Mouse (Mus musculus): Measurements from ENCODE around the gene Hmg20b. TPM values are rescaled to one million over a fixed set of nuclear protein-coding genes. Genes with fewer than 3 reads are reported as not detected.

Hmg20b gene
- 221 and 244 TPM in 2 replicates for polyA plus RNA-seq (2012; rRNA removed; ENCODE audit: low replicate concordance)

GRCm38 (mm10) chr10:81350351-81351063 lies at the start of gene Hmg20b:
TSS of gene Hmg20b (minus strand) at chr10:81350480.

DNA sequence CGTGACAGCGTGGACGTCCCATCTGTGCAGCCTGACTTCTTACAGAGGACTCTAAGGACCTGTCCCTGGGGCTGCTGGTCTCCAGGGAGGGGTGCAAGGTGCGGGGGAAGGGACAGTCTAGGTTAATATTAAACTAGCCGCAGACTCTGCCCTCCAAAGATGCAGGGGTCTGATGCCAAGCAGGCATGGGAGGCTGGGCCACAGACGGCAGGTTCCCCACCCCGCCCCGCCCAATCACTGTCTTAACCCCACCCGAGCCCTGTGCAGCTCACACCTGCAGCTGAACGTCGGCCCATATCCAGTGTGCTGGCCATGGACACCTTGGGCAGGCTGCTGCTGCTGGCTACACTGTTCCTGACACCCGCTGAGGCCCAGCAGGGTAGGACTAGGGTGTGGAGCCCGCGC lies 42.5 kb upstream of the Hmg20b start, which contains the start of gene Smim24:
TSS of gene Smim24 (plus strand) at position 271 of the 405 bp plus-strand sequence.

GRCm38 (mm10) chr10:81388505-81389055 lies 38.3 kb upstream of the Hmg20b start, which contains the start of gene Gm48552:
TSS of gene Gm48552 (plus strand) at chr10:81389005.

GRCm38 (mm10) chr10:81383802-81384604 lies 33.7 kb upstream of the Hmg20b start, which contains the start of the genes Dohh and Gm48551:
TSS of gene Dohh (plus strand) at chr10:81384428.
TSS of gene Gm48551 (plus strand) at chr10:81384466.

GRCm38 (mm10) chr10:81377793-81378552 lies 27.7 kb upstream of the Hmg20b start, which contains the start of gene Fzr1:
TSS of gene Fzr1 (minus strand) at chr10:81378516.

DNA sequence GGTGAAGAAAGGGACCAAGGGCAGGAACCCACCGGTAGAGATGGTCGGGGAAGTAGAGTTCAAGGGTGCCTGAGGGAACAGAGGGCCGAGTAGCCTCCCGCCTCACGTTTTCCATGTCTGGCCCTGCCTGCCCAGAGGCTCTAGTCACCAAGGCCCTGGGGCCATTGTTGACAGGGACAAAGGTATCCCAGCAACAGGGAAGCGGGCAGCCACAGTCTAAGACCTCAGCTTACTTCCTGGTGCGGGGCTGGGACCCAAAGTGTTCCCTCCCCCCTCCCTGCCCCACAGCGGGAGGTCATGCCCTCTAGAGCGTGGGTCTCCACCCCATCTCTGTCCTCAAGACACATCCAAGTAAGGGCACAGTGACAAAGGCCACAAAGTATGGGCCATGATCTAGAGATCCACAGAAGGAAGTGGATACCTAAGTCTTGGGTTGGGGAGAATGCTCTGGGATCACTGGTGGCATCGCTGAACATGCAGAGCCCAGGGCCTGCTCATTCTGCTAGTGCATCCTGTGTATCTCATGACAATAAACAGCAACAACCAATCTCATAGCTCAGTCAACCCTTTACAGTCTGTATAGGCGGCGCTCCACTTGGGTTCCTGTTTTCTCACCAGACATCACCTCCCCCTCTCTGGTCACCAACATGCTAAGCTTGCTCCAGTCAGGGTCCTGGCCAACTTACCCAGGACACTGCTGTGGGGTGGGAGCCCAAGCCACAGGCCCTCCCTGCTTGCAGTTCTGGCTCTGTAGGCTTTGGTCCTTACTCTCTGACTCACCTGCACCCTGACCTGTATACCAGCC lies 15.6 kb upstream of the Hmg20b start, which contains the start of gene 4930404N11Rik:
TSS of gene 4930404N11Rik (minus strand) at position 145 of the 805 bp plus-strand sequence.

DNA sequence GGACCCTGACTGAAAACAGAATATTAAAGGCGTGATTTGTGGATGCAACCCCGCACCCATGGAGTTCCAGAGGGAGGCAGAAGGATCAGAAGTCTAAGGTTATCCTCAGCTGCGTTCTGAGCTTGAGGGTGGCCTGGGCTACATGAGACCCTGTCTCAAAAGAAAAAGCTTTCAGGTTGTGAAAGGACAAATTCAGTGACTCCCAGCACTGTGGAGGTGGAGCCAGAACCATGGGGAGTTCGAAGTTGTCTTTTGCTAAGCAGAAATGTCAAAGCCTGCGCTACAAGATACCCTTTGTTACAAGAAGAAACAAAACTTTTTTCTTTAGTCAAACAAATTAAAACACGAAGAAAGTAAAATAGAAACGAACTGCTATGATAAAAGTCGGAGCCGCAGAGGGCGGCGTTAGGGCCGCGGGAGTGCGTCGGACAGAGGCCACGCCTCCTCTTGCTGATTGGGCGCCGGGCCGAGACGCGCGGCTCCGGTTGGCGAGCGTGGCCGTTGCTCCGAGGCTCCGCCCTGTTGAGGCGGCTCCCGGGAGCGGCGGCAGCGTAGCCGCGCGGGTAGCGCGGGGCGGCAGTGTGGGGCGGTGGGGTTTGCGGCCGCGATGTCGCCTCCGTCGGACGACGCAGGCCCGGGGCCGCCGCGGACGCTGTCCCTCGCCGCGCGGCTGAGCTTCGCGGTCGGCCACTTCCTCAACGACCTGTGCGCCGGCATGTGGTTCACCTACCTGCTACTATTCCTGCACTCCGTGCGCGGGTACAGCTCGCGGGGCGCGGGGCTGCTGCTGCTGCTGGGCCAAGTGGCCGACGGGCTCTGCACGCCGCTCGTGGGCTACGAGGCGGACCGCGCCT lies 6.9 kb upstream of the Hmg20b start, which contains the start of gene Mfsd12:
TSS of gene Mfsd12 (plus strand) at position 501 of the 854 bp plus-strand sequence.

DNA sequence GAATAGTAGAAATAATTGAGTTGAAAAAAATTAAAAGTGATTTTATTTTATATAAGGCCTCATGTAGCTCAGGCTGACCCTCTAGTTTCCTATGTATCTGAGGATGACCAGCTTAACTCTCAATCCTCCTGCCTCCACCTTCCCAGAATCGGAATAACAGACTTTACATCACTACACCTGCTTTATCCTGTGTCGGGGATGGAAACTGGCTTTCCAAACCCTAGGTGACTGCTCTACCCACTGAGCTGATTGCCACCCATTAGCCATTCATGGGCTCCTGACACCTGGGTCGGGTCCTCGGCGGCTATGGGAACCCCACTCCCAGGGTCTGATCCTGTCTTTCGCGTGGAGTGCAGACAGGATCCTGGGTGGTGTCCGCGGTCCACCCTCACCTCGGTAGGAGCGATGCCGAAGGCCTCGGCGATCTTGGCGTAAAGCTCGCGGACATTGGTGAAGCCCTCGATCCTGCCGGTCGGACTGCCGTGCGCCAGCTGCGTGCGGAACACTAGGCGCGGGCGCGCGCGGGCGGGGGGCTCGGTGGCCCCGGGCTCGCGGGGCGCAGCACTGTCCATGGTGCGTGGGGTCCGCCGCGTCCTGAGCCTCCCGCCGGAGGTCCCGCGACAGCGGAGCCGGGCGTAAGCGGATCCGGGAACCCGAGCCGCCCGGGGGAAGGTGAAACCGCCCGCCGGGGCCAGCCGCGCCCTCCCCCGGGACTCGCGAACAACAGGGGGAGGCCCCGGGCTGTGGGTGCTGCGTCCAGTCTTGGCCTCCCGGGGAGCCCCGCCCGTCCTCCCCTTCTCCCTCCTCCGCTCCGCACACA lies 7.4 kb downstream of the Hmg20b start, which contains the start of gene Gipc3:
TSS of gene Gipc3 (minus strand) at position 581 of the 820 bp plus-strand sequence.

DNA sequence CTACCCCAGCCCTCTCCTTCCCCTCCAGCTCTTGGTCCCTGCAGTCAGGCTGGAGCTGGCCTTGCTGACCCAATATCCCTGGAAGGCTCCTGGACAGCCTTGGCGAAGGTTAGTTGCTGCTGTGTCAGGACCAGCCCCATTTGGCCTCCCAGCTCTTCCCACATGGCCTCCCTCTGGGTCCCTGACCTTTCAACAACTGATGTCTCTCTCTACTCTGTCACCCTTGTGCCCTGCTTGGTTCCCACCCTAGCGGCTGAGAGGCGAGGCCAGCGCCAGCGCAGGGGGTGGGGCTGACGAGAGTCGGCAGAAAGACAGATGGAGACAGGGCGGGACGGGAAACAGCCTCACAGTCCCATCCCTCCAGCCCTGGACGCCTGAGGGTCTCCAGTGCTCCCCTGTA lies 21.9 kb downstream of the Hmg20b start, which contains the start of gene Tbxa2r:
TSS of gene Tbxa2r (plus strand) at position 346 of the 400 bp plus-strand sequence.

DNA sequence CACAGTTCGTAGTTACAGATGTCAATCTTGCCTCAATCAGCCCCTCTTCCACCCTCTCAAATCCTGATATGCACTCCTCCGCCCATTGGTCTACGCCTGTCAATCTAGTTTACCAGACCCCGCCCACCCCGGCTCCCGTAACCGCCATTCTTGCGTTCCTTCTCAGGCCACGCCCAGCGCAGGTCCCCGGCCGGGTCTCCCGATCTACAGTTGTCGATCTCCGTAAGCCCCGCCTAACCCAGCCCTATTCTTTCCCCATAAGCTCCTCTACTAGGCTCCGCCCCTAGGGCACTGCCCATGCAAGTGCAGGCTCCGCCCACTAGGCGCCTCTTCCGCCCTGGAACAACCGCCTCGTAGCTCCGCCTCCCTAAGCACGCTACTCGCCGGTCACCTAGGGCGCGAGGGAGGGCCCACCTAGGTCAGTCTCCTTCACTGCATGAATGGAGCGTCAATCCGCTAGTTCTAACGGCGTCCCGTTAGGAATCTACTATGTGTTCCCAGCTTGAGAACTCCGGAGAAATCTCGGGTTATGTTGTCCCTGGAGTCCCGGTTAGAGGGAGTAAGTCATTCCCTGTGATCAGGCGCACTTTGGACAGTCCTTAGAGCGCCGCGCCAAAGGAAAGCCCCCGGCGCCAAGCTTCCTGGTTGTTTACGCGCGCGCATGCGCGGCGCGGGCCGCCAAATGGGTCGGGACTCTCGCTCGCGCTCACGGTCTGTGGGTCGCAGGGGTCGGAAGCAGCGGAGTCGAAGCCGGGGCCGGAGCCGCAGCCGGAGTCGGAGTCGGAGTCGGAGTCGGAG lies 29.5 kb downstream of the Hmg20b start, which contains the start of gene Cactin:
TSS of gene Cactin (plus strand) at position 554 of the 798 bp plus-strand sequence.

Other genes with a start within 250 kb of the Hmg20b start
- gene Map2k2, start 244.6 kb downstream of the Hmg20b start, polyA plus RNA-seq (2012; rRNA removed; ENCODE audit: low replicate concordance), result 600 and 1,069 TPM in 2 replicates
- gene Zbtb7a, start 215.3 kb downstream of the Hmg20b start, polyA plus RNA-seq (2012; rRNA removed; ENCODE audit: low replicate concordance), result 88.4 and 143 TPM in 2 replicates
- gene Pias4, start 182.6 kb downstream of the Hmg20b start, polyA plus RNA-seq (2012; rRNA removed; ENCODE audit: low replicate concordance), result 37.3 and 44.2 TPM in 2 replicates
- 846 and 1,140 TPM in 2 replicates for gene Eef2, start 173.8 kb downstream of the Hmg20b start, polyA plus RNA-seq (2012; rRNA removed; ENCODE audit: low replicate concordance)
- 72.2 and 244 TPM in 2 replicates for gene Dapk3, start 167.5 kb downstream of the Hmg20b start, polyA plus RNA-seq (2012; rRNA removed; ENCODE audit: low replicate concordance)
- gene 4930442H23Rik, start 166.6 kb downstream of the Hmg20b start, polyA plus RNA-seq (2012; rRNA removed; ENCODE audit: low replicate concordance), result not detected in 2 replicates
- gene Nmrk2, start 148.4 kb downstream of the Hmg20b start, polyA plus RNA-seq (2012; rRNA removed; ENCODE audit: low replicate concordance), result not detected in 2 replicates
- 0.55 and 0.60 TPM in 2 replicates for gene Atcay, start 119.6 kb downstream of the Hmg20b start, polyA plus RNA-seq (2012; rRNA removed; ENCODE audit: low replicate concordance)
- gene Zfr2, start 117.3 kb downstream of the Hmg20b start, polyA plus RNA-seq (2012; rRNA removed; ENCODE audit: low replicate concordance), result 9.4 and 11.0 TPM in 2 replicates
- gene Matk, start 97.5 kb downstream of the Hmg20b start, polyA plus RNA-seq (2012; rRNA removed; ENCODE audit: low replicate concordance), result 6.3 and 7.7 TPM in 2 replicates
- gene Mrpl54, start 83.5 kb downstream of the Hmg20b start, polyA plus RNA-seq (2012; rRNA removed; ENCODE audit: low replicate concordance), result 168 and 195 TPM in 2 replicates
- gene Apba3, start 83.5 kb downstream of the Hmg20b start, polyA plus RNA-seq (2012; rRNA removed; ENCODE audit: low replicate concordance), result 133 and 217 TPM in 2 replicates
- gene Tjp3, start 58.9 kb downstream of the Hmg20b start, polyA plus RNA-seq (2012; rRNA removed; ENCODE audit: low replicate concordance), result 181 and 192 TPM in 2 replicates
- 40.1 and 52.6 TPM in 2 replicates for gene Pip5k1c, start 57.5 kb downstream of the Hmg20b start, polyA plus RNA-seq (2012; rRNA removed; ENCODE audit: low replicate concordance)
- gene Cactin, start 29.4 kb downstream of the Hmg20b start, polyA plus RNA-seq (2012; rRNA removed; ENCODE audit: low replicate concordance), result 18.0 and 21.0 TPM in 2 replicates
- gene Tbxa2r, start 21.7 kb downstream of the Hmg20b start, polyA plus RNA-seq (2012; rRNA removed; ENCODE audit: low replicate concordance), result 10.9 and 12.5 TPM in 2 replicates
- gene Gipc3, start 7.2 kb downstream of the Hmg20b start, polyA plus RNA-seq (2012; rRNA removed; ENCODE audit: low replicate concordance), result 1.3 and 1.4 TPM in 2 replicates
- 14.7 and 31.5 TPM in 2 replicates for gene Mfsd12, start 7.0 kb upstream of the Hmg20b start, polyA plus RNA-seq (2012; rRNA removed; ENCODE audit: low replicate concordance)
- gene 4930404N11Rik, start 15.3 kb upstream of the Hmg20b start, polyA plus RNA-seq (2012; rRNA removed; ENCODE audit: low replicate concordance), result 9.2 and 36.1 TPM in 2 replicates
- gene Fzr1, start 28.0 kb upstream of the Hmg20b start, polyA plus RNA-seq (2012; rRNA removed; ENCODE audit: low replicate concordance), result 85.3 and 131 TPM in 2 replicates
- gene Dohh, start 33.9 kb upstream of the Hmg20b start, polyA plus RNA-seq (2012; rRNA removed; ENCODE audit: low replicate concordance), result 83.2 and 110 TPM in 2 replicates
- gene Gm48551, start 34.0 kb upstream of the Hmg20b start, polyA plus RNA-seq (2012; rRNA removed; ENCODE audit: low replicate concordance), result 1.3 and 3.5 TPM in 2 replicates
- gene Gm48552, start 38.5 kb upstream of the Hmg20b start, polyA plus RNA-seq (2012; rRNA removed; ENCODE audit: low replicate concordance), result 4.4 and 4.7 TPM in 2 replicates
- 6,225 and 12,735 TPM in 2 replicates for gene Smim24, start 42.6 kb upstream of the Hmg20b start, polyA plus RNA-seq (2012; rRNA removed; ENCODE audit: low replicate concordance)
- 14.0 and 23.5 TPM in 2 replicates for gene Nfic, start 105.2 kb upstream of the Hmg20b start, polyA plus RNA-seq (2012; rRNA removed; ENCODE audit: low replicate concordance)
- 3.8 and 8.4 TPM in 2 replicates for gene Celf5, start 132.2 kb upstream of the Hmg20b start, polyA plus RNA-seq (2012; rRNA removed; ENCODE audit: low replicate concordance)
- gene Ncln, start 145.9 kb upstream of the Hmg20b start, polyA plus RNA-seq (2012; rRNA removed; ENCODE audit: low replicate concordance), result 449 and 530 TPM in 2 replicates
- gene S1pr4, start 149.7 kb upstream of the Hmg20b start, polyA plus RNA-seq (2012; rRNA removed; ENCODE audit: low replicate concordance), result 1.6 and 4.8 TPM in 2 replicates
- 1.3 and 1.6 TPM in 2 replicates for gene Gna15, start 173.7 kb upstream of the Hmg20b start, polyA plus RNA-seq (2012; rRNA removed; ENCODE audit: low replicate concordance)
- gene Gna11, start 194.7 kb upstream of the Hmg20b start, polyA plus RNA-seq (2012; rRNA removed; ENCODE audit: low replicate concordance), result 397 and 652 TPM in 2 replicates
- gene Aes, start 209.0 kb upstream of the Hmg20b start, polyA plus RNA-seq (2012; rRNA removed; ENCODE audit: low replicate concordance), result 1,935 and 3,654 TPM in 2 replicates
- 18.3 and 66.9 TPM in 2 replicates for gene Tle2, start 224.1 kb upstream of the Hmg20b start, polyA plus RNA-seq (2012; rRNA removed; ENCODE audit: low replicate concordance)

Data from duodenum, adult 2 months (tissue).